Mouse (Mus musculus) 3134 (cell line): ENCODE results near the gene Dnmt3a.

Source experiments
- DNase-seq: peaks from one replicate; pipeline ENCODE4 v3.0.0-alpha.2; 2011; ENCODE audit warnings: low spot score; ENCODE audit not compliant: insufficient read length; ENCODE audit errors: extremely low read depth

Gene Dnmt3a

GRCm38 (mm10) chr12:3817033-3817432 lies 11.2 kb downstream of the Dnmt3a start:
- DNase-seq: no peak

DNA sequence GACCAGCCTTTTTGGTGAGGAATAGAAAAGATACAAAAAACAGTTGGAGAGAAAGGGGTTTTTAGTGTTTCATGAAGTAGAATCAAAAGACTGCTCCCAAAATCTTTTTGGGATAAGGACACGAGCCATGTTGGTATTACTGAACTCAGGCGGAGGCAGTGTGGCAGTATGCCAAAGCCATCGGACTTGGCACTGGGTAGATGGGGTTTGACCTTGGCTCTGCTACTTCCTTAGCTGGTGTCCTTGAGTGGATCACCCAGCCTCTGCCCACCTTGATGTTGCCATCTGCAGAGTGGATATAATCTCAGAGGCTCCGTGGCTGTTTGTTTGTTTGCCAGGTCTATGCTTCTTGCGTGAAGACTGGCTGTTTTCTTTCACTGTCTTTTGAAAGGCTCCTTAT lies 11.8 kb downstream of the Dnmt3a start:
- DNase-seq: no peak

GRCm38 (mm10) chr12:3819899-3820298 lies 14.1 kb downstream of the Dnmt3a start:
- no peak for DNase-seq

DNA sequence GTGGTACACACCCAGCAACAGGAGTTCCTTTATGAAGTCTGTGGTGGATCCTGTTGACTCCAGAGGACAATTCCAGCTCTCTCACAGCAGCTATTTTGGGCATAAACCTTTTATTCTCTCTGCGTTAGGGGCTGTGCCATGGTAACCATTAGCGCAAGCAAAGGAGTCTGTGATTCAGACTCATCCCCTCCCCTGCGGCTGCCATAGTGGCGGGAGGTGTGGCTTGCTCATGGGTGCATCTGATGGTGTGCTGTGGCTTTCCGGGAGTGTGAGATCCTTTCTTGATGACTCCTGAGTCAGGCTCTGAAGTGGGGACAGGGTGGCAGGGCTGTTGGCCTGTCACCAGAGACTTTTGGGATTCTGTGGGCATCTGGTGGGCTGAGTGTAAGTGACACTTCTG lies 17.6 kb downstream of the Dnmt3a start:
- no peak for DNase-seq

DNA sequence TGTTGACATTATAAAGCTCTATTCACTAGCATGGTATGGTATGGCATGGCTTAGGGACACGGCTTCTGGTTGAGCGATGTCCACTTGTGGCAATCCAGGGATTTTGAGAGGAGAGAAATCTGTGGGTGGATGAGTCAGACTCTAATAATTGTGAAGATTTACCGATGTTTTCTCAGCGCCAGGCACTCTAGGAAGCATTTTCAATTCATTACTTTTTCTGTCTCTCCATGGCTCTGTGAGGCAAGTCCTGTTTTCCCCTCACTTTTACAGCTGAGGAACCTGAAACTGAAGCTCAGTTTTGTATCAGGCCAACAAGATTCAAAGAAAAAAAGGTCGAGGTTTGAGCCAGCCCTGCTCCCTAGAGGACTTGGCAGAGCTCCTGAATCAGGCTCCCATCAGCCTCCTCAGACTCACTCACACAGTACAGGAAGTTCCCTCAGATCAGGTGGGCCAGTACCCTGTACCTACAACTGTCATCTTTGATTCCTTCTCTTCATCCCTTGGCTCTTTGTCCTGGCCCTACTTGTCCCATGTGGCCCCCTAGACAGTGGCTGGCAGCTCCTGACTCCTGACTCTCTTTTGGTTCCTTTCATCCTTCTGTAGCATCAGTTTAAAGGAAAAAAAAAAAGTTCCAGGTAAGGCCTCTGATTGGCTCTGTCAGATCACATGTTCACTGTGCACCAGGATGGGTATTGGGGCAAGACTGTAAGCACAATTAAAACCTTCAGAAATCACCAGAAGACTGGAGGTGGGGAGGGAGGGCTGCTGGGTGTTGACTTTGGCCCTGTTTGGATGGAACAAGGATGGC lies 19.3 kb downstream of the Dnmt3a start:
- DNase-seq: no peak

DNA sequence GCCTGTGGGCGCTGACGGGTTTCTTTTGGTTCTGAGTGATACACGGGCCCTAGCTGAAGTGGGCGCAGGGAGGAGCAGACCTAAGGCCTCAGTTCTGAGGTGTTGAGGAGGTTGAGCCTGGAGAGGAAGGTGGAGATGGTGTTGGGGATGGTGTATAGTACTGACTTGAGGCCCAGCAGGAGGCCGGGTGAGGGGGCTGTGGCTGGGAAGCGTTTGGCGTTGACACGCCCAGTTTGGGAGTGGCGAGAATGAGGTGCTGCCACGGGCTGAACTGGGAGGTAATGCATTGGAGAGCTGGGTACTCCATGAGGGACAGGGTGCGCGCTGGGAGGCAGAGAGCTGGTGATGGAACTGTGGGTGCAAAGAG lies 19.9 kb downstream of the Dnmt3a start:
- no peak for DNase-seq

DNA sequence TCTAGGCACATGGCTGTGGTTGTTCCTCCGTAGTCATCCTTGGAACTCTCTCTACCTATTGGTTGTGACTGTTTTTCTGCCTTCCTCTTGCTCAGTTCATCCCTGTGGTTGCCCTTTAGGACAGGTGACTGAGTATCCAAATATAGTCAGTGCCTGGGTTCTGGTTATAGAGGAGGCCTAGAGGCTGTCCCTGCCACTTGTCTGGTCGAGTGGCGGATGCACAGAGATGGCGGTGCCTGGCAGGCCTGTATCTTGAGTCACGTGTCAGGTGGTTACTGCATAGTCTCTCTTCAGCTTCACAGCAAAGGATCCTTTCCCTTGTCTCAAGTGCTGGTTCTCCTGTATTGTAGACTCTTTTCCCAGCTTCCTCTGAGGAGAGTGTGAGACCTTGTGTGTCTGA lies 22.0 kb downstream of the Dnmt3a start:
- no peak for DNase-seq

DNA sequence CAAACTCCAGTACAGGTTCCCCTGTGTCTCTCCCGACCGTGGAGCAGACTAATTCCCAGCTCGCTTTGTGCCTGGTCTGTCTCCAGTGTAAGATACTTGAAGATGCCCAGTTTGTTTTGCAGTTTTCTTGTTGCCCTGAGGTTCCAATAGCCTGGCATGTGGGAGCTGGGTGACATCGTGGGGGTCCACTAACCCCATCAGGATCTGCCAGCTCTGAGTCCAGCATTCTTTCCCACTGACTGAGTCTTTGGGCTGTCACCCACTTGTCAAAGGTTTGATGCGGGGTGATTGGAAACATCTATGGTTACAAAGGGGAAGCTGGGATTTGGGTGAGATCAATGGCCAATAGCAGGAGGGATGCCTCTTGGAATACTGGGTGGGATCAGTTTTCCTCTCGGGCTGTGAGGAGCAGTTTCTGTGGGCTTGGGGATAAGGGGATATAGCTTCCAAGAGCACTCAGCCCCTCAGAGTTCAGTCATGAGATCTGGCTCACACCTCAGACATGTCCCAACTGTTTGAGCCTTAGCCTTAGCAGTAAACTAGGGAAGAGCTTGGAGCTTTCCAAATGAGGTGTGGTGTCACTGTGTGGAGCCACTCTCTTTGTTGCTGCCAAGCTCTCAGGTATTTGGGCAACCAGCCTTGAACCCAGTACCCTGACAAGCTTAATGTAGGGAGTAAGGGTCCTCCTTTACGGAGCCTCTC lies 27.4 kb downstream of the Dnmt3a start:
- DNase-seq: no peak

DNA sequence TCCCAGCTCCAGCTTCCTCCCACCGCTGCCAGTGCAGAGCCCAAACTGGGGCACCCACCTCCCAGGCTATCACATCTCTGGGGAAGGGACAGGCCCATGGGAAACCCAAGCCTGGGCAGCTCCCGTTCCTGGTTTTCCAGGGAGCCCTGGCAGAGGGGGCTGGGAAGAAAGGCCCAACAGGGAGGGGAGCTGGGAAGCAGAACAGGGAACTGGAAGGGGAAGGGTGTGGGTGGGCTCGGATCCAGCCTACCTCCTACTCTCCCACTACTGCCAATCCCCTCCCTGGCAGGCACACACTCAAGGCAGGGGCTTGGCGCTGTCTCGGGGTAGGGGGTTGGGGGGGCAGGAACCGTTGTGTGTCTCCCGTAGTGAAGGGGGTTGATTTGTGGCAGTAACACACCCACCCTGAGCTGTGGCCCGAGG lies 28.1 kb downstream of the Dnmt3a start:
- no peak for DNase-seq

DNA sequence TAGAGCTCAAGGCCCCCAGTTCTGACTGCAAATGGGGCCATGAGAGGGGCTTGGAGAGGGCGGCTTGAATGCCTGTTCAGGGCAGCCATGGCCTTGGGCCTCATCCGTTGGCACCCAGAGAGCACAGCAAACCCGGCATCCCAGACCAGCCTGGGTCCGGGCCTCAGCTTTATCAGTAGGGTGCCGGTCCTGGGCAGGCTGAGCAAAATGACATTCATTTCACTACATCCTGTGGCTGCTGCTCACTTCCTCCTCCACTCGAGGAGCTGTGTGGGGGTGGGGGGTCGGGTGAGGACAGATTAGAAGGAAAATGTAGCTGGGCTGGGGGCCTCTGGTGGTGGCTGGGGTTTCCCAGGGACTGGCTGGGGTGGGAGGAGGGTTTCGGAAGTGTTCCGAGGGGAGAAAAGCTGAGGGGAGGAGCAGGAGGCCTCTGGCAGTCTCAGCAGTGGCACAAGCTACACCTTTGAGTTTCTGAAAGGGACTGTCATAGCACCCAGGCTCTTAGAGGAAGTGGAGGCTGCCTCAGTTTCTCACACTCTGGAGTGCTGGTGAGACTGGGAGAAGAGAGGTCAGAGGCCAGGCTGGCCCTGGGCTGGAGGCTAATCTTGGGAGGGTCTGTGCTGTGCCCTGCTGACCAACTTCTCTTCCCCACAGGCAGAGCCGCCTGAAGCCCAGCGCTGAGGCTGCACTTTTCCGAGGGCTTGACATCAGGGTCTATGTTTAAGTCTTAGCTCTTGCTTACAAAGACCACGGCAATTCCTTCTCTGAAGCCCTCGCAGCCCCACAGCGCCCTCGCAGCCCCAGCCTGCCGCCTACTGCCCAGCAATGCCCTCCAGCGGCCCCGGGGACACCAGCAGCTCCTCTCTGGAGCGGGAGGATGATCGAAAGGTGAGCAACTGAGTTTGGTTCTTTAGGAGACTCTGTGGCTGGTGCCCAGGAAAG lies 28.8 kb downstream of the Dnmt3a start:
- no peak for DNase-seq

- no peak for DNase-seq
These were observed 29.8 kb downstream of the Dnmt3a start for GRCm38 (mm10) chr12:3835576-3835975.

DNA sequence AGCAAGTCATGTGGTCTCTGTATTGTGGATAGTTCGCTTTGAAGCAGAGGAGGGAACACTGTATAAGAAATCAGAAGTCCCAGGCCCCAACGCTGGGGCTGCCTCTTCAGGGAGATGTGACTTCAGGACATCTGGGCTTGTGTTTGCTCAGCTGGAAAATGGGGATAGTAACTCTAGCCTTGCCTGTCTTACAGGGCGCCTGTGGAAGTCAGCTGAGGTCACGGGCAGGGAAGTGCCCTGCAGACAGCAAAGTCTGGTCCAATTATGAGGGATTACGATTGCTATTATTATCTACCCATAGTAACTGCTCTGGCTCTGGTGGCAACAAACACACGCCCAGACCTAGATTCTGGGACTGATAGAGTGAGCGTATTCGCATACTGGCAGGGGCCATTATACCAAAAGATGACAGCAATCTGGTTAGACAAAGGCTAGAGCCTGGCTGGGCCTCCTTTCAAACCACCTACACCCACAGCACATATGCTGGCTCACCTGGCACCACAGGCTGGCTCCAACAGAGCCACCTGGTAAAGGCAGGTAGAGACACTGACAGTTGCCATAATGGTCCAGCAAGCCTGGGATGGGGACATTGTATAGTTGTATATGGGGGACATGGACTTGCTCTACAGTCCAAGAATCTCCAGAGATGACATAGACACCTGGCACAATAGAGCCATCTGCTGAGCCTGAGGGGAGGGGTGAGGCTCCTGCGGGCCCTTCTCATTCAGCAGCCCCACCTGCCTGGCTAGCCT lies 31.4 kb downstream of the Dnmt3a start:
- no peak for DNase-seq

- DNase-seq: no peak
These were observed 32.2 kb downstream of the Dnmt3a start for GRCm38 (mm10) chr12:3838009-3838408.

DNA sequence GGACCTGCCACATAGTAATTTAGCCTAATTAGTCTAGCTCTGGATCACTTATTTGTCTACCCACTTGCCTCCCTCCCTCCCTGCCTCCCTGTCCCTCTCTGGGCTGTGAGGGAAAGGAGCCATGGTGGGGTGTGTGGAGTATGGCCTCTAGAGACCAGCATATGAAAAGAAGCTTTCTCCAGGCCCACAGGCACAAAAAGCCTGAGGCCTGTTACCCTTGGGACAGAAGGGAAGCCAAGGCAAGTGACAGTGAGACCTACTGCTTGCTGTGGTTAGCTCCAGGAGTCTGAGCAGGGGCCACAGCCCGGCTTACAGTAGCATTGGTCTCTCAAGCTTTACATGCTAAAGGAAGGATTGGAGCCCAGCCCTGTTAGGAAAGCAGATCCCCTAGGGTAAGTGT lies 33.9 kb downstream of the Dnmt3a start:
- no peak for DNase-seq

DNA sequence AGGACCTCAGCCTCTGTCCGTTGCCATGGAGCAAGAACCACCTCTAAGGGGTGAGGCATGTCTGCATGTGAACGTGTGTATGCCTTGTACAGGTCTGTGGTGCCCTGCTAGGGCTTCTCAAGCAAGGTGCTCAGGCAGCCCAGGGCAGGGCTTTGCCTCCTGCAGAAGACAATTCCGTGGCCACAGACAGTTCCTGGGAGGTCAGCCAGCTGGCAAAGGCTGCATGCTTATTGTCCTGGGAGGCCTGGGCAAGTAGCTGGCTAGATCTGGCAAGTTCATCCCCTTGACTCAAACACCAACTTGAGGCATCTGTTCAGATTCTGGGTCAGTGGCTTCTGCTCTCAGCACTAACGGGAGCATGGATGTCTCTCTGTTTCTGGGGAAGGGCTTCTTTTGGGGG lies 35.3 kb downstream of the Dnmt3a start:
- no peak for DNase-seq

DNA sequence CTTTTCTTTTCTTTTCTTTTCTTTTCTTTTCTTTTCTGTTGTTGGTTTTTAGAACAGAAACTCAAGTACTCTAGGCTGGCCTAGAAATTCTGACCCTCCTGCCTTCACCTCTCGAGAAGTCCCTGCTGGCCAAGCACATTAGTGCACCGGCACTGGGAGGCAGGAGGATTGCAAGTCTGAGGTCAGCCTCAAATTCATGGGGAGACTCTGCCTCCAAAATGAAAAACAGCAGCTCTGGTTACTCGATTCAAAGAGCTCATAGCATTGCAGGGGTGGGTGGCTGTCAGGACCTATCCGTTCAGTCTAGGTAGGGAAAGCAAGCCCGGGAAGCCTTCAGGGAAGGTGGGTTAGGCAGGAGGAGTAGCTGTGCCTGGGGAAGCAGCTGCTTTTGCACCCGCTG lies 37.0 kb downstream of the Dnmt3a start:
- no peak for DNase-seq

DNA sequence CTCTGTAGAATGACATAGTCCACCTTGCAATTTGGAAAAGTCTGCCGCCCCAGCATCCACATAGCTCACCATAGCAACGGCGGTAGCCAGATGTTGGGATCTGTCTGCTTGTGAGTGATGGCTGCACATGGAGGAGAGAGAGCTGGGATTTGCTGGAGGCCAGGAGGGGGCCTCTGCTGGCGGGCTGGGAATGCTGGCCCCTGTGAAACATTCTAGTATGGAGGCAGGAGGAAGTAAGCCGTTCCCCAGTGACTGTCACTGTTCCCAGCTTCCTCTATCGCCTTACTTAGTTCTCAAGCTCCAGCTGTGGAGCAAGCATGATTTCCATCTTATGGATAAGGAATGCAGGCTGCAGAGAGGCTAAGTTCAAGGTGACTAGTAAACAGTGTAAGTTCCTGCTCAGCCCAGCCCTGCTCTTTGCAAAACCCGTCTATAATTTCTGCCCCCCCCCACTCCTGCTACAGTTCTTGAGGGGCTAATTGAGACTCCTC lies 37.6 kb downstream of the Dnmt3a start:
- no peak for DNase-seq

DNA sequence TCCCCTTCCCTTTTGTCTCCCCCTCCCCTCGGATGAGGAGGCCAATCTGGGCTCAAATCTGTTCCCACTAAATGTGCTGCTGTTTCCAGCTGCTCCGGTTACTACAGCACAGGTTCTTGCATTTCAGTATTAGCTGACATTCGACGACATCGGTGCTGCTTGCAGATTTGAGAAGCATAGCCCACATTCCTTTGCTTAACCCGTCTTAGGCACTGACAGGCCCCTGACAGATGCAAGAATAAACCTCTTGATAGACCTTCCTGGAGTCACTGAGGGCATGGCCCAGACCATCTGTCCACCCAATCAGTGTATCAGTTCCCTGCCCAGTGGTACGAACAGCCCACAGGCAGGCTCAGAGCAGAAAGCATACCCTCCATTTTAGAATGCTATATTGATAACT lies 38.1 kb downstream of the Dnmt3a start:
- no peak for DNase-seq

- no peak for DNase-seq
These were observed 38.5 kb downstream of the Dnmt3a start for GRCm38 (mm10) chr12:3844335-3844734.

GRCm38 (mm10) chr12:3849481-3849880 lies 43.7 kb downstream of the Dnmt3a start:
- DNase-seq: no peak
